Mouse (Mus musculus) kidney, postnatal 10 days (tissue): ENCODE results near the gene Cep135.

Experiments
- DNase-seq: peaks from one replicate; pipeline ENCODE4 v3.0.0; 2021; ENCODE audit warnings: mixed read lengths

Gene Cep135

DNA sequence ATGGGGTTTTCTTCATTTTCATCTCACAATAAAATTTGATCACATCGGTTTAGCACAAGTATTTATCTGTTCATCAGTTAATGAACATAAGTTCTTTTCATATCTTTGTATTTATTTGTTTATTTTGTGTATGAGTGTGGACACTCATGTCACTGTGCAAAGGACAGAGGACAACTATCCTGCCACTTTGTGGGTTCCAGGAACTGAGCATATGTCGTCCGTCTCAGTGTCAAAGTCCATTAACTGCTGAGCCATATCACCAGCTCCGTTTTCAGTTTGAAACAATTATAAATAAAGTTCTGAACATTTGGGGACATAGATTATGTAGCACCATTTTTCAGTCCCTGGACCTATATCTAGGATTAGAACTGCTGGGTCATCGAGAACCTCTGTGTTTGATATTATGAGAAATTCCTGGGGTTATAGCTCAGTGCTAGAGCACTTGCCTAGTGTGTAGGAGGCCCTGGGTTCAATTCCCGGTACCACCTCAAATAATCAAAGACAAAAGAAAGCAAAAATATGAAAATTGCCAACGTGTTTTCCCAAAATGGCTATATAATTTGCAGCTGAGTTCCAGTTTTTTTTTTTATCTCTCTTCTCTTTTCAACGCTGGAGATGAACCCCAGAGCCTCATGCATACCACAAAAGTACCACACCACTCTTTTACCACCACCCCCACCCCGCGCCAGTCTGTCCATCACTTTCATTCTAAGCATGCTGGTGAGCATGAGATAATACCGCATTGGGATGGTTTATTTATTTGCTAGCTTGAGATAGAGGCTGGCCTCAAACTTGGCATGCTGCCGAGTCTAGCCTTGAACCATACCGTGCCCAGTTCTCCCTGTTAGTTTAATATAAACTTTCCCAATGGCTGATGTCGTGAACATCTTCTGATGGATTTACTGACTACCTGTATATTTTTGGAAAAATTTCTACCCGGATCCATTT, 96.4 kb downstream of the Cep135 start:
- DNase-seq, result no peak

DNA sequence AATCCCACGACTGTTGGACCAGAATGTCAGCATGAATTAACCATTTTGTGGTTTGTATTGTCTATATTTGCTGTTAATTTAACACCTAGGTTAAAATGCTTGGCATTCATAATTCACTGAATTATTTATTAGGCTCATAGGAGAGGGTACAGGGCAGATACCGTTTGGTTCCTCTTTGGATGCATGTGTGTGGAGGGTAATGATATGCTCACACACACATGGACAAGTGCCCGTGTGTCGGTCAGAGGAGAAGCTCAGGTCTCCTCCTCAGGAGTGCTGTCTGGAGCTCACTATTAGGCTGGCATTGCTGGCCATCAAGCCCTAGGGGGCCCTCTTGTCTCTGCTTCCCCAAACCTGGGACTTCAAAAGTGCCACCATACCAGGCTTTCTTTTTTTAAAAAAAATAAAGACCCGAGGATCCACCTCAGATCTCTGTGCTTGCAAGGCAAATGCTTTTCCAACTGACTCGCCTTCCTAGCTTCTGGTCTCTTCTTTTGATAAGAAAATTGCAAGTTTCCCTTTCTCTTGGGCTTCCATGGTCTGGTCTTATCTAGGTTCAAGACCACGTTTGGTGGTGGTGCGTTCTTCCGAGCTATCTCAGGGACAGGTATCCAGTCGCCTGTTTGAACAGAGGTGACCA, 99.6 kb downstream of the Cep135 start:
- no peak for DNase-seq

DNA sequence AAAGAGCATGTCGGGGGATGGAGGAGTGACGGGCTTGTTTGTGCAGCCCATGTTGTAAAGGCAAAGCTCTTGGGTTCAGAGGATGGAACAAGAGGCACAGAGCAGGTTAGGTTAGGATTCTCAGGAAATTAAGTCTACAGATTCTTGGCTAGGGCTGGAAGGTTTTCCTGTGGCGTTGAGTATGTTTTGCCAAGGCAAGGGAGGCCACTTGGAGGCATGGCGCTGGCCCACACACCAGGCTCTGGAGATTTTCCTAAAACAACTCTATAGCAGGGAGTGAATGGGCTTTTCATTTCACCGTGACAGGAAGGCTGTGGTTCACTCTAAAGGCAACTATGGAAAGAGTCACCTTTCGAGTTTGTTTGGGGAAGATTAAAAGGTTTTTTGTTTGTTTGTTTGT, 100.1 kb downstream of the Cep135 start:
- DNase-seq, result no peak

DNA sequence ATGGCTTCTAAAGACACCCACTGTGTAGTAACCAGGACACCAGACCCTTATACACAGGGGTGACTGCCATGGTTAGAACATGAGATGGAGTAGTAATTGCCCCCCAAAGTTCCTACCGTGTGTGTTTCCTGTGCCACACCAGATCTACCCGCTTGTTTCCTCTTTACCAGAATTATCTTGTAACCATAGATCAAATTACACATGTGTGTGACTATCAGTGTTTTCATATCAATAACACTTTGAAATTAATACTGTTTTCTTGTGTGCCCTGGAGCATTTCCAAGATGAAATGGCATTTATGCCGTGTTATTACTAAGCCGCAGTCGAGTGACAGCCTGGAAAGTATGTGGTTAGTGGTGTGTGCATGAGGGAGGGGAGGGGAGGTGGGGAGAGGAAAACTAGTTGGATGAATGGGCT, 101.7 kb downstream of the Cep135 start:
- no peak for DNase-seq

DNA sequence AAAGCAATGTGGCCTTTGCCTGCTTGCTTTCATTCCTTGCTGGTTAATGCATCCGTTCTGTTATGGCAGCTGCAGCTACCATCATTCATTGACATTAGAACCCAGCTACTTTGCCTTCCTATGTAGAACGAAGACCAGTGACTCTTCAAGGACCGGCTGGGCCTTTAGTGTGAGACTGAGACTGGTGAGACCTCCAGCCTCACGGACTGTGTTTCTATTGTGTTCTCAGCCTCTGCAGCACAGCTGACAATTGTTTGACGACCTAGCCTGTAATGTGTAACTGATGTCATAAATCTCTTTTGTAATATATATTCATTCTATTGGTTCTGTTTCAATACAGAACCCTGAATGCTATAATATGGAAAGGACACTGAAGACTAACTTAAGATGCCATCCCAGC, 102.8 kb downstream of the Cep135 start:
- no peak for DNase-seq

DNA sequence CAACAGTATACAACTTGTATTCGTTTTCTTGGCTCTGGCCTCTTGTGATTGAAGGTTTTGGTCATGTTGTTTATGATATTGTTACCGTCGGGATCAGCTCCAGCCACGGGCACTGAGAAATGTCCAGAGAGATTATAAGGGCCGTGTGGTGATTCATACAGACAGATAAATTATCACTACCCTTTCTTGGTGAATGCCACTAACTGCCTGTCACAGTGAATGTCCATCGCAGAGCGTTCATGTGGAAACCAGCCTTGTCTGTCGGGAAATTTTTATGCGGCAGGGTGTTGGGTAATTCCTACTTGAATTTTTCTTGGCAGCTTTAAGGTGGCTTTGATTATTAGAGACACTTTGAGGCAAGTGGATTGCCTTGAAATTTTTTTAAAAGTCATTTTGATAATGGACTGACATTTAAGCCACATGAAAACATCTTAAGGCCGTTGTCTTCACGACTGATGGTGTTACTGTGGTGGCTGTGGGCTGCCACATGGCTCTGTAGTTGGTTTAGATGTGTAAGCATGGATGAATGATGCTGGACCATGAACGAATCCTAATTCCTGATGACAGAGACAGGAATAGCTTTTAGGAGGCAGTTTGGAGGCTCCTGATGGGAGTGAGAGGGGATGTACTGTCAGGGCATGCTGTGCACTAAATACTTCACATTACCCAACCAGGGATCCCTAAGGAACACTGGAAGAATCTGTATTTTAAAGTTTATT, 103.4 kb downstream of the Cep135 start:
- no peak for DNase-seq
